Mouse (Mus musculus): ENCODE measurements around the gene Rbmx2. TPM values are rescaled to one million over a fixed set of nuclear protein-coding genes. Genes with fewer than 3 reads are reported as not detected.
A peak's percentile ranks its signal among the peaks of the same experiment; 100 is the strongest.

The Rbmx2 gene
- total RNA-seq (2021): 3.5 and 4.9 TPM in 2 replicates
- long read RNA-seq, experiment 1, transcript Rbmx2-201 (6 exons, 1,747 nt): major isoform, 11 of 15 reads
- long read RNA-seq, experiment 1, partial matches to known transcripts: 3 of 15 reads
- long read RNA-seq, experiment 1, other reads (novel, unspliced or antisense): 1 of 15 reads
- long read RNA-seq, experiment 2, transcript Rbmx2-201 (6 exons, 1,747 nt): major isoform, 6 of 12 reads
- long read RNA-seq, experiment 2, partial matches to known transcripts: 6 of 12 reads
- long read RNA-seq, experiment 2, other reads (novel, unspliced or antisense): 0 of 12 reads

DNA sequence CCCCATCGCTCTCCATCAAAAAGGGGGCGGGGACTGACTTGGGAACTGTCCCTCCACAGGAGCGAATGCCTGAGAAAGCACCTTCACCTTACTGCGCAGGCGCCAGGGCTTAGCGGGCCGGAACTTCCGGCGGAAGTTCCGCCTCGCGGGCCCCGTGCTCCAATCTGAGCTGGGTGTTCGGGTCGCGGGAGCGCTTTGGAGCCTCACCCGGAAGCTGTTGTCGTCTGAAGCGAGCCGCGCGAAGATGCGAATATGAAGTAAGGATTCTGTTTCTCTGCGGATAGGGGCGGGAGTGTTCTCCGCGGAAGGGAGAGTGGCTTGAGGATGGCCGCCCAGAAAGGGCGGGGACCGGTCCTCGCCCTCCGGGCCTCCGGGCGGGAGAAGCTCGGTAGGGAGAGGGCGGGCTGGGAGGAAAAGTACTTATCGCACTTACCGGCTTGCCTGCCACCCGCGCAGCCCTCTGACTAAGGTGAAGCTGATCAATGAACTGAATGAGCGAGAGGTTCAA, at the start of gene Rbmx2:
TSS of gene Rbmx2 (plus strand) at position 141 of the 508 bp plus-strand sequence.
- peak; percentile 93 for DNase-seq

DNA sequence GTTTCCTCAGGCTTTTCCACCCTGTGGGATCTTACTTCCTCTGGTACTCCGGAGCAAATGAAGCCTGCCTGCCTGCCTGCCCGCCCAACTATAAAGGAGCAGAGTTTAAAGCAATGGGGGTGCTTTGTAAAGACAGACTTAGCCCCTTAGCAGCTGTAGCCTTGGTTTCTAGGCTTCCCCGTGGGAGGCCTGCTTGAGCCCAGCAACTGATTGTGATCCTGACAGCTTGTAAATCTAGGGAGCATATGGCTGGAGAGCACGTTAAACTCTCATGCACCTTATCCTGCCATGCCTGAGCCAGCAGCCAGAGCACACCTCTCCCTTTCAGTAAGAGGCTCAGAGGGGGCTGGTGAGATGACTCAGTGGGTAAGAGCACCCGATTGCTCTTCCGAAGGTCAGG, 28.0 kb upstream of the Rbmx2 start:
- DNase-seq: no peak

DNA sequence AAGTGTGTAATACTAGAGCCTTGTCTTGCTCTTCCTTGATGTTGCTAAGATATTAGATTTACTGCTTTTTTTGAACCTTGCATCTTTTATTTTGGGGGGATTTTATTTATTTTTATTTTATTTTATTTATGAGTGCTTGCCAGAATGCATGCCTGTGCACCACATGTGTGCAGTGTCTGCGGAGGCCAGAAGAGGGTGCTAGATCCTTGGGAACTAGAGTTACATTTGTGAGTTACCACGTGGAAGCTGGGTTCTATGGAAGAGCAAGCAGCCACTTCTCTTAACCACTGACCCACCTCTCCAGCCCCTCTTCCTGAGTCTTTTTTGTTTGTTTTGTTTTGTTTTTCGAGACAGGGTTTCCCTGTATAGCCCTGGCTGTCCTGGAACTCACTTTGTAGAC, 25.2 kb upstream of the Rbmx2 start:
- DNase-seq: peak; percentile 18

DNA sequence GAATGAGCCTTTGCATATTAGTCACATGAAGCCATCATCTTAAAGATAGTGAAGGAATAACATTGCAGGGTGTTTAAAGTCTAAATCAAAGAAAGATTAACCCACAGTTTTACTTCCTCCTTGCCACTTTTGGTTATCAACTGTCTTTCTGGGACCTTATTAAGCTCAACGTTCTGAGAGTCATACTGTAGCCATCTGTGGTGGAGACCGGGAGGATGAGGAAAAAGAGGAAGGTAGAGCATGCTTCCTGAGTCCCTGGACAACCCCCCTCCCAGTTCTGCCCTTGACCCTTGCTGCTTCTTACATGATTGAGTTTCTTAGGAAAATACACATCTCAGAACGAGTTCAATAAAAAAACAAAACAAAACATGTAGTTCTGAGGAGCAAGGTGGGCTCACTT, 23.1 kb upstream of the Rbmx2 start:
- DNase-seq: no peak

DNA sequence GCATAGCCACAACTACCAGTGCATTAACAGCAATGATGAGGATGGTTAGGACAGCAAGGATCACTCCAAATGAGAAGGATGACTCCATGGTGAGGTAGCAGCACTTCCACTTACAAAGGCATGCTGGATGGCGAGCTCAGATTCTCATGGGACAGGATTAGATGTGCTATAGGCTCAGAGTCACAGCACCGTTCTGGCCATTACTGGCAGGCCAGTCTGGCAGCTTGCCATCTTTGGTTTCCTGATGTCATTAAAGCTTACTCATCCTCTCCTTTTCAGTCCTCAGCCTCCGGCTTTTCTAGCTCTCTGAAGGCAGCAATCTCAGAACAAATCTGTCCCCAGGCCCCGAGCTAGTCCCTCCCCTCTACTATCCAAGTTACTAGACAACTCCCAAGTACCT, 20.6 kb upstream of the Rbmx2 start, which contains the start of gene Gpr119:
TSS of gene Gpr119 (minus strand) at position 308 of the 400 bp plus-strand sequence.
- DNase-seq: peak; percentile 73

DNA sequence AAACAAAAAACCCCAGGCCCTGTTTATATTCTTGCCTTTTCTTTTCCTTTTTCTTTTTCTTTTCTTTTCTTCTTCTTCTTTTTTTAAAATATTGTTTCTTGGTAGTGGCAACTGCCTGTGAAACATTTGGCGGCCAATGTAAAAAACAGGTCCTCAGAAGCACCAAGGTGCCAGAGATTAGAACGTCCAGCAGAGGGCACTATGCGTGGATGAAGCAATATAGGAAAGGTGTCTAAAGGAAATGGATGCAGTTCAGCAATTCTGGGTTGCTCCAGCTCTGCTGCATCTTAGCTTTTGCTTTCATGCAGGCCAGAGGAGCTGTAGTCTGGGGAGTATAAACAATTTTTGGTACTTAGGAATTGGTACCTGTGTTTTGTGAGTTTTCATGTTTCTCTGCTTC, 11.4 kb upstream of the Rbmx2 start:
- DNase-seq: peak; percentile 59

DNA sequence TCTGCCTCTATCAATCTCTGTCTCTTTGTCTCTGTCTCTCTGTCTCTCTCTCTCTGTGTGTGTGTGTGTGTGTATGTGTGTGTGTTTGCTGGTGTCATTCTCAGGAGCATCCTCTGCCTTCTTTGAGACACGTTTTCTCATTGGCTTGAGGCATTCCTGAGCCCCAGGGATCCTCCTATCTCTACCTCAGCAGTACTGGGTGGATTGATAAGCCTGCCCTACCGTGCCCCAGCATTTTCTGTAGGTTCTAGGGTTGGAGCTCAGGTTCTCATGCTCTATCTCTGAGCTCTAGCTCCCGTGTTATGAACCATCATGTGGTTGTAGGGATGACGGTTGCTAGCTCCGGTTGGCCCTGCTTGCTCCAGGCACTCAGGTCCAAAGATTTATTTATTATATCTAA, 10.9 kb upstream of the Rbmx2 start:
- DNase-seq: no peak

DNA sequence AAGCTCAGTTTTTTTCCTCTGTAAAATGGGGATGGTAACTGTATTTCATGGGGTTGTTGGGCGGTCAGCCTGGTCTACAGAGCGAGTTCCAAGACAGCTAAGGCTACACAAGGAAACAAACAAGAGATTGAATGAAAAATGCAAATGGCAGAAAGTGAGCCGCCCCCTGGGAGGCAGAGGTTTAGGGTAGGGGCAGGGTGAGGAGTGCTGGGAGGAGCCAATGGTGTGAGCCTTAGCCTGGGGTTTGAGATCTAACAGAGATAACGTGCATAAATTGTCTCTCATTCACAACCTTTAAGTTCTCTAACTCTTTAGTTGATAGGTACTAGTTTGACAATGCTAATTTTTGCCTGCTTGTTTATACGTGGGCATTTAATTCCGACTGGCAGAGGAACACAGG, 344 bp upstream of the Rbmx2 start:
- DNase-seq: no peak

DNA sequence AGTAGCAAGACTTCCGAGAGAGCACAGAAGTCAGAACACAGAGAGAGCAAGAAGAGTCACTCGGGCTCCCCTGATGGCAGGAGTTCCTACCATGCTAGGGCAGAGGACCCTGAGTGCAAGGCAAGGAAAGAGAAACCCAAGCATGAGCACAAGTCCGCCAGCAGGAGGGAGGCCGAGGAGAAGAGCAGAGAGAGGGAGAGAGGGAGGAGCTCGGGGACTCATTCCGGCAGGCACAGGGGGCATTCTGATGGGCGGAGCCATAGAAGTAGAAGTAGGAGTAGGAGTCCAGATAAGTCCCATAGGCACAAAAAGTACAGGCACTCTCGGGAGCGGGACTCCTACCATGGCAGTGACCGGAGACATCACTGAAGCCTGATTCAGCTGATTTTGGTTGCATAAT, 14.9 kb downstream of the Rbmx2 start:
- DNase-seq: no peak

DNA sequence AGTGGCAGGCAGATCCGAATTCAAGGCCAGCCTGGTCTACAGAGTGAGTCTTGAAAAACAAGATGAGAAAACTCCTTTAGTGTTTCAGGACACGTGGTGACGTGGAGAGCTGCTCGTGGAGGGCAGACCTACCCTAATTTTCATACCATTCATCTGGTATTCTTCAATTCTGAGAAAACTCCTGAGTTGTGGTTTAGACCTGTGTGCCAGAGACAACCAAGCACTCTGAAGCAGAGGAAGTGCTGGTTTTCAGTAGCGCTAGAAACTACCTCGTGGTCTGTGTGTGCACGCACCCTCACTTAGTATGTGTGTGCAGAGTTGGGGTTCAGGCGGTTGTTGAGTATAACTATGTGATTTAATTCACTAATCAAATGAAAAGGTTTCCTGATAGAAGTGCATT, 18.0 kb downstream of the Rbmx2 start:
- no peak for DNase-seq

DNA sequence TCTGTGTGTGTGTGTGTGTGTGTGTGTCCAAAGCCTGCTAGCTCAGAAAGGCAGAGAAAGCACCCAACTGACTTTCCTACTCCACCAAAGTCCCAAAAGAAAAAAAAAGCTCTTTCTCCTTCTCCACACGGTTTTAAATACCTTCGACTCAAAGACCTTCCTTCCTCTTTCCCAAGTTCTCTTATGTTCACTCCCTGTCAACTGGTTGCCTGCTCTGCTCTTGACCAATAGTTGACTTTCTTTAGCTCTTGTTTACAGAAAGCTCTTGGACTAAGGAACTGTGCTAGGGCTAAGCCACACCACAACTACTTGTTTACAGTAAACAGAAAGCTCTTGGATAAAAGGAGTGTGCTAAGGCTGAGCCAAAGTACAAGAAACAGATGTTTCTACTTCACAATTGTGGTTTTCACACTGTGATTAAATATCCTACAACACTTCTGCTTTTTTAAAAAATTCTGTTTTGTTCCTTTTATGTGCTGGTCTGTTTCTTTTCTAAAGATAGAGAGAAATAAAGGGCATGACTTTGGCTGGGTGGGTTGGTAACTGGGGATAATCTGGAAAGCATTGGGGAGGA, 60.0 kb downstream of the Rbmx2 start:
- no peak for DNase-seq

Other genes starting within 250 kb of the Rbmx2 start
- gene Elf4, start 231.9 kb upstream of the Rbmx2 start, total RNA-seq (2021): 13.9 and 18.0 TPM in 2 replicates
- gene Aifm1, start 181.4 kb upstream of the Rbmx2 start, total RNA-seq (2021): 192 and 208 TPM in 2 replicates
- gene Rab33a, start 175.7 kb upstream of the Rbmx2 start, total RNA-seq (2021): 17.4 and 26.3 TPM in 2 replicates
- 11.5 and 18.2 TPM in 2 replicates for gene Zfp280c, start 100.5 kb upstream of the Rbmx2 start, total RNA-seq (2021)
- gene Slc25a14, start 71.6 kb upstream of the Rbmx2 start, total RNA-seq (2021): 7.1 and 8.2 TPM in 2 replicates
- not detected in 2 replicates for gene Gpr119, start 20.5 kb upstream of the Rbmx2 start, total RNA-seq (2021)
- gene Gm595, start 182.7 kb downstream of the Rbmx2 start, total RNA-seq (2021): not detected in 2 replicates